Mouse (Mus musculus) lung, adult 18-20 months (tissue): ENCODE data around the gene E2f4.
A peak's percentile ranks its signal among the peaks of the same experiment; 100 is the strongest.

Source experiments
- DNase-seq, 2 experiments: peaks; one replicate each; pipeline ENCODE4 v3.0.0; 2022; ENCODE audit warnings: mixed read lengths in 2 of 2

E2f4 gene

DNA sequence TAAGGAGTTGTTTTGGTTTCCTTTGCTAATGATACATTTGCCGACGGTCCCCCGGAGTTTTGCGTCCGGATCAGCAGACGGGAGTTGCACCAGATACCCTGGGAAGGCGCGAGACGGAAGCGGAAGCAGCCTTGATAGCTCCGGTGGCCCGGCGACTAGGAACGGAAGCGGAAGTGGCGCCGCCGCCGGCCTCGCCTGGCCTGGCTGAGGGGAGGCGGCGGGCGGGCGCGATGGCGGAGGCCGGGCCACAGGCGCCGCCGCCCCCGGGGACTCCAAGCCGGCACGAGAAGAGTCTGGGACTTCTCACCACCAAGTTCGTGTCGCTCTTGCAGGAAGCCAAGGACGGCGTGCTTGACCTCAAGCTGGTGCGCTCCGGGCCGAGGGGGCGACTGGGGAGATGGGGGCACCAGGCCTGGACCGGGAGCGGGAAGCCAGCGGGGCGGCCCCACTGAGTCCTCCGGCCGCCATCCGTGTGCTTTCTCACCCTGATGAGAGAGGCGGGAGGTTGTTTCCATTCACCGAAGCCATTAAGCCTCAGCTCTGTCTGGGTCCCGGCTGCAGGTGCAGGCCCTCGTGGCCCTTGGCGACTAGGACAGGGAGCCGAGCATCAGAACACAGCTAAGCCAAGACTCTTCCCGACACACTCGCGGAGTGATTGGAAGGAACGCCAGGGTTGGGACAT lies at the start of gene E2f4:
TSS of gene E2f4 (plus strand) at position 153 of the 682 bp plus-strand sequence.
- peak; percentile 93 to 95 for DNase-seq

GRCm38 (mm10) chr8:105251954-105252353 lies 45.5 kb upstream of the E2f4 start:
- DNase-seq, result peak; percentile 68 to 74

- no peak for DNase-seq
Observed at GRCm38 (mm10) chr8:105252680-105253537, 44.6 kb upstream of the E2f4 start.

GRCm38 (mm10) chr8:105253766-105254151 lies 43.7 kb upstream of the E2f4 start:
- DNase-seq, result no peak

DNA sequence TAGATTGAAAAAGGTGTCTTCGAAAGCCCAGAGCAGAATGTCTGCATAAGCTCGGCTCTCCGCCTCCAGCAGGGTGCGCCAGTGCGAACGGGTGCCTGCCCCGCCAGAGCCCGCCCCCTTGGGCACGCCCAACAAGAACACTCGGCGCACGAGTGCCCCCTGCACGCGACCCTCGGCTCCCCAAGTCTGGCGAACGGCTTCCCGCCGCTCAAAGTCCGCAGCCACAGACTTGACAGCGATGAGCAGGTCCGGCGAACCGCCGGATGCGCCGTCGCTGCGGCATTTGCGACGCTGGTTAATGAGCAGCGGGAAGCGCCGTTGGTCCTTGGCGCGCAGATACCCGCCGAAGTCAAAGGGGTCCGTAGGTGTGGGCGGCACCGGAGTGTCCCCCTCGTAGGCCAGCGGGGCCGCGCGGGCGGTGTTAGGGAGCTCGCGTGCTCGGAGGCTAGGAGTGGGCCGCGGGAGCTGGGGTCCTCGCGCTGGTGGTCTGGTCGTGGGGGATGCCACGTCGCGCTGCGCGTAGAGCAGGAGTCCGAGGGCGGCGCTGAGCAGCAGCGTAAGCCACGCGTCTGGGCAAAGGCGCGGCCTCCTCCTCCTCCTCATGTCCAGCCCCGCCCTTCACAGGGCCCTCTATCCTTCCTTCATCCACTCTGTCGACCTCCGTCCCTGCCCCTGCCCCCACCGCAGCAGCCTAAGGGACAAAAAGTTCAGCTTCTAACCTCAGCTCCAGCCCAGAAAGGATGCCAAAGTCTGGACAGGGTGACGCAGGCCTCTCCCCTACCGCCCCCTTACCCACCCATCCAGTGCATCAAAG lies 43.1 kb upstream of the E2f4 start:
- DNase-seq, result peak; percentile 86 to 87

DNA sequence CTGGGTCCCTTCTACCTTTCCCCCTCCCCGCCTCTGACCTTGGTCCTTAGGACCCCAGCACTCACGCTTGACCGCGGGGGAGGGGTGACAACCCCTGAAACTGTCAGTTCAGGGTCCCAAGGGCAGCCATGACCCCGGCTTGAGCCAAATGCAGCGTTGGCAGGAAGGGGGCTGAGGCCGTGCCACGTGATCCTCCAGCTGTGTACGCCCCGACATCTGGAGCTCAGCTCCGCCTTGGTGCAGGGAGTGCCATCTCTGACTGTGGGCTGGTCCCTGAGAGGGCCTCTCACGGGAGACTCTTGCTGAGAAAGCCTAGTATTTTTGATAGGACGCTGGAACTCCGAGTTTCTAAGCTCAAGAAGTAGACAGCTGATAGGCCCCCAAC lies 42.5 kb upstream of the E2f4 start, which contains the start of gene B3gnt9:
TSS of gene B3gnt9 (minus strand) at position 188 of the 385 bp plus-strand sequence.
- peak; percentile 75 for DNase-seq

GRCm38 (mm10) chr8:105257318-105258114 lies 39.9 kb upstream of the E2f4 start:
- no peak for DNase-seq

DNA sequence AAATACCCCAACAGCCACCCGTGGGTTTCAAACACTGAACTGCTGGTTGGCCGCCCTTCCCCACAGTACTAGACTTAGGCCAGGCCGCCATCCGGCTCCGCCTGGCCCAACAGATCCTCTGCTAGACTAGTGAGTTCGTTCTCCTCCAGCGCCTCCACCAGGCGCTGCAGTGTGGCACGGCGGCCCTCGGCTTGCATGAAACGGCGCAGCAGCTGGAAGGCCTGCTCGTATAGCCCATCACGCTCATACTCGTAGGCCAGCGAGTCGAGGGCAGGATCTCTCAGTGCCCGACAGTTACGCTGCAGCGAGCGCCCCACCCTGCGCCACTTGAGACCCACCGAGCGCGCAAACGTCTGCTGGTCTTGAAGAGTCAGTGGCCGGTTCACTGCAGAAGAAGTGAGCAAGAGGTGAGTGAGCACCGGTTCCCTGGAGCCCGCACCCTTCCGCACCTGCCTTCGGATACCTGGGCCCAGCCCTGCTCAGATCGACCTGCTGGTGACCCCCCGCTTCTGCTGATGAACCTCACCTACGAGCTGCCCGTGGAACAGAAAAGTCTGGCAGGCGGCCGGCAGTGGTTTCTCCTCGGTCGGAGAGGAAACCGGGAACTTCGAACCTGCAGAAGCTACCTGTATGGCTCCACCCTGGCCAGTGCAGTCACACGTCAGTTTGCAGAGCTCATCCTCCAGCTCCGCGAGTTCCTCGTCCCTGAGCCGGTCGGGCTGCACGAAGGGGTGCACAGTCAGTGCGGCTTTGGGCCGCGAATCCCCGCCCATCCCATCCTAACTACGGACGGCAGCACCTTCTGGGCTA lies 38.3 kb upstream of the E2f4 start:
- peak in 1 of 2 experiments; percentile 39 for DNase-seq

DNA sequence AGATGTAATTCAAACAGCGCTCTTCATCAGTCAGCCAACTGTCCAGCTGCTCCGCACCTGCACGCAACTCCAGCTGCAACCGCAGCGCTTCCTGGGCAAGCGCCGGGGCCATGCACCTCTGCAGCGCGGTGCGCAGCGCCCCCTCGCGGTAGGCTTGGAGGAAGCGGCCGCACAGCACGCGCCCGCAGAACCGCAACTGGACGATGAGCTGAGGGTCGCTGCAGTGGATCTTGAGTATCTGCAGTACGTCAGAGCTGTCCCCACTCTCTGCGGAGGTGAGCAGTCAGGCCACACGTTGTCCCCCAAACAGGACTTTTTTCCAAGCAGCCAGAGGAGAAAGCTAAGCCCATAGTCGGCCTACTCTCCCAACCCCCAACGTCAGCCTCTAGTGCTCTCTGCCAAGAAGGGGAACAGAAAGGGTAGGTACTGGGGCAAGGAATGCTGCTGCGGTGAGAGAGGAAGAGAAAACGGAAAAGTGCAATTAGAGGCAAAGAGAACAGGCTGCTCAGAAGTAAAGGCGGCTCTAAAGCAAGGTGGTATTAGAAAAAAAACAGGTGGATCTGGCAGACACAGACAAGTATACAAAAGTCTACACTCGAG lies 37.6 kb upstream of the E2f4 start:
- peak; percentile 63 to 69 for DNase-seq

DNA sequence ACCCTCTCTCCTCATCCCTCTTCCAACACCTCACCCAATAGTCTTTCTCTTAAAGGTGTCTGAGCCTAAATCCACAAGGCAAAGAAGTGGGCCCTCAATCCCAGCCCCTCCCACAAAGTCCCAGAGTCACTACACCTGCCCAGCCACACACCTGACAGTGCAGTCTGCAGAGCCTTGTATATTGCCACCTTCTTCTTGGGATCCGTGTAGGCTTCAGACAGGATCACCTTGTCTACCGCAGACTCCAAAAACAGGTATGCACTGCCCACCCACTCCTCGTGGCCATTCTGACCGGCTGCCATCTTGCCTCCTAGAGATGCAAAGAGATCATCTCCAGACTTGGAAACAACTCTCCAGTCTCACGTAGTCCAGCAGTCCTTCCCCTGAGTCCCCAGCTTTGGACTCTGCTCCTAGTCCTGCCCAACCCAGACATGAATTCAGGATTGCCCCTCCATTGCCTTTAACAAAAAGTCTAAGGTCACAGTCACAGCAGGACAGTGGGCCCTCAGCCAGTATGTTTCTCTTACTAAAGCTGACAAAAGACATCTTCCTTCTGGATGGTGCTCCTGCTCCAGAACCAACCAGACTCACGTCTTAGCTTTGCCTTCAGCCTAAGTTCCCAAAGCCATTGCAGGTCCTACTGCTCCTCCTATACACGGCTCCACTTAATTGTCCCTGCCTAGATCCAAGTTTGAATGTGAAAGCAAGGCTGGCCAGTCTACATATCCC lies 36.9 kb upstream of the E2f4 start:
- DNase-seq, result no peak

DNA sequence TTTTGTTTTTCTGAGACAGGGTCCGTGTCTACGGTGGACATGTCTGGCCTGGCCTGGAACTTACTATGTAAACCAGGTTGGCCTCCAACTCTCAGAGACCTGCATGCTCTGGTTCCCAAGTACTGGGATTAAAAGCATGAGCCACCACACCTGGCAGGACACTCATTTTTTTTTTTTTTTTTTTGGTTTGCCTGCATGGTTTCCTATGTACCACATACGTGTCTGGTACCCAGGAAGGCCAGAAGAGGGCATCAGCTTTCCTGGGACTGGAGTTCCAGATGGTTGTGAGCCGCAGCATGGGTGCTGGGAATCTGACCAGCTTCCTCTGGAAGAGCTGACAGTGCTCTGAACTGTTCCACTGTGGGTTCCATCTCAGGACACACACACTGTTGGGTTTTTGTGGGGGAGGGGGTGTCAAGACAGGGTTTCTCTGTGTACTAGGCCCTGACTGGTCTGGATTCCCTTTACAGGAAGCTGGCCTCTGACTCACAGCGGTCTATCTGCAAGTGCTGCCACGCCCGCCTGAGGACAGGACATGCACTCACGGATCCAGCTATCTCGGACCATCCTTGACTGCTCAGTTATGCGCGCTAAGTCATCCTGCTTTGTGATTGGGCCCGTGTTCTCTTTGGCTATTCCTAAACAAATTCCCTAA lies 36.0 kb upstream of the E2f4 start:
- no peak for DNase-seq

- DNase-seq, result no peak
Observed at GRCm38 (mm10) chr8:105263244-105263912, 34.1 kb upstream of the E2f4 start.

DNA sequence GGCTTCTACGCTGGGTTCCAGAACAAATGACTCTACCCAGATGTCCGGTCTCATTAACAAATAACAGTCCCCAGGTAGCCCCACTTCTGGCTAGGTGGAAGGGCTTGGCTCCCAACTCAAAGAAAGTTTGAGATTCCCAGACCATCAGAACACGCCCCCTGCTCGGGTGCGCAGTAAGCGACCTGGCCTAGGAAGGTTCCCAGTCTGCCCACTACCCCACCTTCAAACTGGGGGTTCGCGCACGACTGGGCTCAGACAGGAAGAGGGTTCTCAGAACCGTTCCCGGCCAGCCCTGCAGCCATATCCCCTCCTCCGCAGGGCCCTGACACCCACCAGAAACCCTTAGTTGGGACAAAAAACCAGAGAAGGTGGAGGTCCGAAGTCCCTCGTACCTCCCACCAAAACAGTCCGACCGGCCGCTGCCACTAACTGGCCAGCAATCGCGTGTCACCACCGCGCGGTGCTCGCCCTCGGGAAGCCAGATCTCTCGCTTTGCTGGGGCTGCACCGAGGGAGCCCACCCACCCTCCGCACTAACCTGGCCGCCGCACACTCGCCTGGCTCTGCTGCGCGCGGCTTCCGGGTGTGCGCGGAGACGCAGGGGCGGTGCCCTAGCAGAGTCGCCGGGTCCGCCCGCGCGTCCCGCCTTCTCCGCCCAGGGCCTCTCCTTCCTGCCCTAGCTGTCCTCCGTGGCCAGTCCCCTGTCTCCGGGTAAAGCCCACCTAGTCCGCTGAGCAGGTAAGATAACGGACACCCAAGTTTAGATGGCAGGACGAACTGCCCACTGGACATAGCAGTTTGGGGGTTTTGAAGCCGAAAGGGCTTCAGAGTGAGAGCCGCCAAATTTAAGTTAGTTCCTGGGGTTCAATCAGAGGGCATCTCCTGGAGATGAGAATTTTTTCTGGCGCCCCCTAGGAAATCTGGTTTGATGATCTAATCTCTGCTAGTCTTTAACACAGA lies 33.2 kb upstream of the E2f4 start, which contains the start of the genes Tradd and Fbxl8:
TSS of gene Tradd (minus strand) at position 586 of the 959 bp plus-strand sequence.
TSS of gene Fbxl8 (plus strand) at position 625 of the 959 bp plus-strand sequence.
- peak; percentile 81 to 84 for DNase-seq

GRCm38 (mm10) chr8:105265128-105265527 lies 32.3 kb upstream of the E2f4 start:
- peak; percentile 50 to 68 for DNase-seq

- no peak for DNase-seq
Observed at GRCm38 (mm10) chr8:105266775-105267174, 30.7 kb upstream of the E2f4 start.

DNA sequence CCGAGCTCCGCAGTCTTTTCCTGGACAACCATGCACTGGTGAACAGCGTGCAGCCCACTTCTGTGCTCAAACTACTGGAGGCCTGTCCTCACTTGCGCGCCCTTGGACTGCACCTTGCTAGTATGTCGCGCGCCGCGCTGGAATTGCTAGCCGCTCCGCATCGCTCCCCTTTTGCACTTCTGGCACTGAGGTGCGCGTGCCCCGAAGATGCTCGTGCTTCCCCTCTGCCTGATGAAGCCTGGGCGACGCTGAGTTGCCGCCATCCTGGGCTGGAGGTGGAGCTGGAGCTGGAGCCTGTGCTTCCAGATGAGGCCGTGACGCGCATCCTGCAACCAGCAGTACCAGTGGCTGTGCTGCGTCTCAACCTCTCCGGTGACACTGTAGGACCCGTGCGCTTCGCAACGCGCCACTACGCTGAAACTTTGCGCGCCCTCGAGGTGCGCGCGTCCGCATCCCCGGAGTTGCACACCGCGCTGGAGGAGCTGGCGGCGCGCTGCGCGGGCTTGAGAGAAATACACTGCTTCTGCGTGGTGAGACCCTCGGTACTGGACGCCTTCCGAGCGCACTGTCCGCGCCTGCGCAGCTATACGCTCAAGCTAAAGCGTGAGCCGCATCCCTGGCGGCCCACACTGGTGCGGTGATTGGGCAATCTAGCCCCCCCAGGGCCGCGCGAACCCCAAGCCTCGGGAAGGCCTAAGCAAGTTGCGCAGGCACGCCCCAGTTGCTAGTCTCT lies 29.0 kb upstream of the E2f4 start:
- DNase-seq, result peak in 1 of 2 experiments; percentile 35

GRCm38 (mm10) chr8:105269075-105269458 lies 28.4 kb upstream of the E2f4 start:
- DNase-seq, result peak; percentile 75 to 80
